Mouse (Mus musculus) hindbrain, embryonic 12.5 days (tissue): ENCODE data around the gene Gfpt1. TPM values are rescaled to one million over a fixed set of nuclear protein-coding genes. Genes with fewer than 3 reads are reported as not detected.

Experiments
- ATAC-seq: fragments of 200-750 bp; cut with Nextera tagmentation; 2 replicates; pipeline ENCODE4 v1.8.0; 2017; ENCODE audit warnings: moderate TSS enrichment; ENCODE audit not compliant: low FRiP score
- H3K27ac ChIP-seq: fragments of 300-500 bp; sonication (generic); 2 replicates; pipeline ENCODE4 v1.5.1; 2016; ENCODE audit warnings: mild to moderate bottlenecking
- H3K27me3 ChIP-seq: fragments of 300-500 bp; sonication (generic); 2 replicates; pipeline ENCODE4 v1.6.1; 2016; ENCODE audit warnings: mild to moderate bottlenecking
- H3K36me3 ChIP-seq: fragments of 300-500 bp; sonication (generic); 2 replicates; pipeline ENCODE4 v1.6.1; 2016; ENCODE audit warnings: mild to moderate bottlenecking
- H3K4me1 ChIP-seq: fragments of 300-500 bp; sonication (generic); 2 replicates; pipeline ENCODE4 v1.6.1; 2016
- H3K4me2 ChIP-seq: fragments of 300-500 bp; sonication (generic); replicated peaks from 2 replicates; pipeline ENCODE4 v1.6.1; 2016; ENCODE audit warnings: mild to moderate bottlenecking
- H3K4me3 ChIP-seq: fragments of 300-500 bp; sonication (generic); 2 replicates; pipeline ENCODE4 v1.5.1; 2016; ENCODE audit warnings: mild to moderate bottlenecking
- H3K9ac ChIP-seq: fragments of 300-500 bp; sonication (generic); 2 replicates; pipeline ENCODE4 v1.6.1; 2016; ENCODE audit warnings: mild to moderate bottlenecking, moderate library complexity
- H3K9me3 ChIP-seq: fragments of 300-500 bp; sonication (generic); replicated peaks from 2 replicates; pipeline ENCODE4 v1.6.1; 2016; ENCODE audit warnings: mild to moderate bottlenecking
- WGBS: fragments of 180-500 bp; shearing (Covaris S2); methylation state at CpG from one replicate; pipeline ENCODE4 v1.1.7; 2016; 5-methylcytosine and 5-hydroxymethylcytosine counted together
- polyA plus RNA-seq: library from polyadenylated mRNA; unstranded; fragments of >200 nt; fragmentation: Nextera tagmentation; extraction: Ambion mirVana; gene quantifications from 2 replicates; pipeline ENCODE4 v1.2.1, GENCODE M21; 2016

Gfpt1 gene
- polyA plus RNA-seq, 1 experiment from 2014 or later: 25.7 TPM

DNA sequence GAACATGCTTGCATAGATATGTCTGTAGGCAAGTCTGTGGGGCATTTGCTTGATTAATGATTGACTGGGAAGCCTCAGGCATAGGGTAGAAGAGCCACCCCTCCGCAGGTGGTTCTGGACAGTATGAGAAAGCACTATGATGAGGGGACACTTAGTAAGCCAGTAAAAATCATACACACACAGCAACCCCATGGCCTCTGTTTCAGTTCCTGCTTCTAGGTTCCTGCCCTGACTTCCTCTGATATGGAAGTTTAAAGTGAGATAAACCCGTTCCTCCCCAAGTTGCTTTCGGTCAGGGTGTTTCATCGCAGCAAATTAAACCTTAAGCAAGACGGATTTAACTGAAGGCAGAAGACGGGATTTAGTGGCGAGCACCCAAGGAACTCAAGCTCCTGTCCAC, 88.0 kb downstream of the Gfpt1 start:
- Histone ChIP-seq H3K4me3 (no peak overlapping the region), H3K9ac (no peak overlapping the region), H3K9me3 (no peaks in the 10 kb centered on the region), H3K27me3 (no peaks in the 10 kb centered on the region), H3K36me3 (no peaks in the 10 kb centered on the region), H3K4me1 (0 out of 2 replicates have a peak, but pooled peaks cover 6% of the 10 kb centered on the region), H3K4me2 (no peak overlapping the region), H3K27ac (no peak overlapping the region)
- WGBS: 98% methylated on average over 7 of the region's 7 CpGs
- ATAC-seq: no peak

DNA sequence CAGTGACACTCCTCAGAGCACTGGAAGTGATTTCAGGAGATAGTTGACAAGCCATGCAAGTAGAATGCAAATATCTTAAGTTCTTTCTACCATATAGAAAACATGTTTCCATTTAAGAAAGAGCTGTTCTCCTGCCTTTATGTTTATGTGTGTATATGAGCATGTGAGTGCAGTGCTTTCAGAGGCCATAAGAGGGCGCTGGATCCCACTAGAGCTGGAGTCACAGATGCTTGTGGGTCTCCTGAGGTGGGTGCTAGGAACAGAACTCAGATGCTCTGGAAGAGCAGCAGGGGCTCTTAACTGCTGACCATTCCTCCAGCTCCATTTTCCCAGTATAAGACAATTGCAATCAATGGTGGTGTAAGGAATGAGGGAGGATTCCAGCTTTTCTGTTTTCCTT, 88.4 kb downstream of the Gfpt1 start:
- no peak for ATAC-seq
- Histone ChIP-seq H3K9me3 (no peaks in the 10 kb centered on the region), H3K36me3 (no peaks in the 10 kb centered on the region), H3K9ac (no peak overlapping the region), H3K27ac (no peak overlapping the region), H3K4me3 (no peak overlapping the region), H3K27me3 (no peaks in the 10 kb centered on the region), H3K4me2 (no peak overlapping the region), H3K4me1 (0 out of 2 replicates have a peak, but pooled peaks cover 6% of the 10 kb centered on the region)
- 63% methylated on average over 1 of the region's 1 CpGs for WGBS

DNA sequence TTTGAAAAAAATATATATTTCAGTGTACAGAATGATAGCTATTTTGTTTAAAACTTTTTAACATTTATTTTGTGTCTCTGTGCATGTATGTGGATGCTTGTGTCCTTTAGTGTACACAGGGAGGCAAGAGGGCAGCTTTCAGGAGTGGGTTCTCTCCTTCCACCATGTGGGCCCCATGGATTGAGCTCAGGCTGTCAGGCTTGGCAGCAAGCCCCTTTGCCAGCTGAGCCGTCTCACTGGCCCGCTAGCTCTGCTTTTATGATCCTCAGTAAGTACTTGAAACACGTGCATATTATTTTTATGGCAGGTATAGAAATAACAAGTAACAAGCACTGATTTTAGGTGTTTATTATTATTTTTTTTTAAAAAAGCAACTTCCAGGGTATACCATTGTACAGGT, 90.9 kb downstream of the Gfpt1 start:
- 92% methylated on average over 3 of the region's 3 CpGs for WGBS
- Histone ChIP-seq H3K9ac (no peak overlapping the region), H3K4me3 (no peak overlapping the region), H3K4me2 (no peak overlapping the region), H3K36me3 (no peaks in the 10 kb centered on the region), H3K27ac (no peak overlapping the region), H3K9me3 (no peaks in the 10 kb centered on the region), H3K27me3 (no peaks in the 10 kb centered on the region), H3K4me1 (no peaks in the 10 kb centered on the region)
- ATAC-seq: no peak

DNA sequence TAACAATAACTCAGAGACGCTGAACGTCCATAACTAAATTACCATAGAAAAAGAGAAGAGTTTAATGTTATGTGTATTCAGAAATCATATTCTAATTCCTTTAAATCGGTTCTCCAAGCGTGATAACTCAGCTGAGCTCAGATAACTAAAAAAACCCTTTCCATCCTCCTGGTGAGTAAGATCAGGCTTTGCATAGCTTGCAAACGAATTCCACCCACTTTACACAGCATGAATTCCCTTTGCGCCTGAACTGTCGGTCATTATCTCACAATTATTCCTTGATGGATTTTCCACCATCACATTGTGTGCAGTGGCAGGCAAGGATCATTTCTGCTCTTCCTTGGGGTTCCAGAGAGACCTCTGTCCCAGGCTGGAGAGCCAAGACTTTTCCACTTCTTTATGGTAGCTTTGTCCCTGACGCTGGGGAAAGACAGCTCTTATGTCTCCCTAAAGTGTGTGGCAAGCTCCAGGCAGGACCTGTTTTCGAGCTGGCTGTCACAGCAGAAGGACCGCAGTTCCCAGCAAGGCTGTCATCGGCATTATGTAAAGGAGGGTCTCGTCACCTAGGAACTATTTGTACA, 91.4 kb downstream of the Gfpt1 start:
- Histone ChIP-seq H3K4me3 (no peak overlapping the region), H3K9ac (no peak overlapping the region), H3K27me3 (no peaks in the 10 kb centered on the region), H3K36me3 (no peaks in the 10 kb centered on the region), H3K27ac (no peak overlapping the region), H3K4me1 (no peaks in the 10 kb centered on the region), H3K4me2 (no peak overlapping the region), H3K9me3 (no peaks in the 10 kb centered on the region)
- WGBS: 68% methylated on average over 12 of the region's 12 CpGs
- ATAC-seq: no peak

DNA sequence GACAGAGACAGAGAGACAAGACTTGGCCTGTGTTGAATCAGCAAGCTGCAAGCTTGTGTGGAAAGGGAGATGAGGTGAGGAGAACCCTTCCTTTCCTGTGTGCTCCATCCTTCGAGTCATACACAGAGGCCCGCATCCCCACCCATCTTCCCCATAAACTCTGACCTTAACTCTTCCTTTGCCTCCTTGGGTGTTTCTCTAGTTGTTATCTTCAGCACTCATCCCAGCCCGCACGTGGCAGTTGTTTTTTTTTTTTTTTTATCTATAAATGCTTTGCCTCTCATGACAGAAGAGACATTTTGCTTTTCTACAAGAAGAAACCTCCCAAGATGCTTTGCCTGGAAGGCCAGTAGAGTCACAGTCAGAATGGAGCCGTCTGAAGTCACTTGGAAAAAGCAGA, 95.8 kb downstream of the Gfpt1 start:
- H3K36me3 ChIP-seq: no peaks in the 10 kb centered on the region
- 87% methylated on average over 5 of the region's 5 CpGs for WGBS
- no peak for ATAC-seq
- no peak overlapping the region for H3K9ac ChIP-seq
- H3K4me3 ChIP-seq: no peak overlapping the region
- H3K9me3 ChIP-seq: no peaks in the 10 kb centered on the region
- H3K4me1 ChIP-seq: no peaks in the 10 kb centered on the region
- no peak overlapping the region for H3K27ac ChIP-seq
- H3K27me3 ChIP-seq: no peaks in the 10 kb centered on the region
- H3K4me2 ChIP-seq: no peak overlapping the region

DNA sequence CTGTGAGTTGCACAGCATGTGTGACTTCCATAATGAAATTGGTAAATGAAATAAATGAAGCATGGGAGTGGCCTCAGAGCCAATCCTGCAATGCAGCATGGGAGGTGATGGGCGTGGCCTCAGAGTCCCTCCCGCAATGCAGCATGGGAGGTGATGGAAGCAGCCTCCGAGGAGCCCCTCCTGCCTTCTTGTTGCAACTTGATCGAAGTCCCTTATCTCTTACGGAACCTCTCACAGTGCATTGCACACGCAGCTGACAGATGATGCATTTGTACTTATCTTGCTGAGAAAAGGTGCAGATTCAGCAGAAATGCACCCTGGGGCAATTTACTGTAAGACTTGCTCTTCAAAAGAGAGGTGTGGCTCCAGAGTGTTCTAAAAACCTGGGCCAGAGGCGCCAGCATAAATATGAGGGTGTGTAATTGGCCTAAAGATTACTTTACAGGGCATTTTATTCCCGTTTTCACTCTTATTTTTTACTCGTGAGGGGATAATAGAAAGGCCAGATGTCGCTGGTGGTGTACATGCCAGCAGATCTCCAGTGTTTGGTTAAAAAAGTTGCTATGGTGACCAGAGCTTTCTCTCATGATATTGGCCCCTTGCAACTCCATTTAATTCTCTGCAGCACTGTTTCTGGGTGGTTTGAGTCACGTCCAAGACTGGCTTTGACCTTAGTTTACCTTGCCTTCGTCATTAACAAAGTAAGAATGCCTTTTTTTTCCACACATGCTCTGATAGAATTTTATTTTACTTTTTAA, 97.3 kb downstream of the Gfpt1 start:
- Histone ChIP-seq H3K36me3 (no peaks in the 10 kb centered on the region), H3K4me3 (no peak overlapping the region), H3K4me2 (no peak overlapping the region), H3K27me3 (no peaks in the 10 kb centered on the region), H3K9ac (no peak overlapping the region), H3K27ac (no peak overlapping the region), H3K9me3 (no peaks in the 10 kb centered on the region), H3K4me1 (no peaks in the 10 kb centered on the region)
- ATAC-seq: no peak
- WGBS: 74% methylated on average over 12 of the region's 12 CpGs

Other genes starting within 250 kb of the Gfpt1 start
- gene Anxa4, start 249.3 kb upstream of the Gfpt1 start, polyA plus RNA-seq: 9.9 and 11.3 TPM in 2 replicates
- gene Aak1, start 193.3 kb upstream of the Gfpt1 start, polyA plus RNA-seq: 37.0 and 47.6 TPM in 2 replicates
- gene Nfu1, start 33.6 kb upstream of the Gfpt1 start, polyA plus RNA-seq: 91.5 and 94.0 TPM in 2 replicates
- 0.10 and 0.52 TPM in 2 replicates for gene D6Ertd527e, start 61.9 kb downstream of the Gfpt1 start, polyA plus RNA-seq